Mouse (Mus musculus): ENCODE results near the gene Nppa.

The Nppa gene

GRCm38 (mm10) chr4:148000202-148000772 lies at the start of gene Nppa:
Nppa (plus strand) TSS chr4:148000722.
- in situ Hi-C loops (cut with MboI), result no loop called here

GRCm38 (mm10) chr4:147953590-147953989 lies 46.9 kb upstream of the Nppa start:
- in situ Hi-C loops (cut with MboI), result no loop called here

- in situ Hi-C loops (cut with MboI), result no loop called here
Measured at GRCm38 (mm10) chr4:147957141-147957540, 43.4 kb upstream of the Nppa start.

- in situ Hi-C loops (cut with MboI), result no loop called here
Measured at GRCm38 (mm10) chr4:147959881-147960831, 40.4 kb upstream of the Nppa start.

- in situ Hi-C loops (cut with MboI), result no loop called here
Measured at GRCm38 (mm10) chr4:147962781-147963180, 37.7 kb upstream of the Nppa start.

GRCm38 (mm10) chr4:147963623-147964022 lies 36.9 kb upstream of the Nppa start:
- in situ Hi-C loops (cut with MboI), result no loop called here

- in situ Hi-C loops (cut with MboI), result no loop called here
Measured at GRCm38 (mm10) chr4:147965712-147966111, 34.8 kb upstream of the Nppa start.

GRCm38 (mm10) chr4:147968816-147969215 lies 31.7 kb upstream of the Nppa start:
- in situ Hi-C loops (cut with MboI), result no loop called here

- in situ Hi-C loops (cut with MboI), result no loop called here
Measured at GRCm38 (mm10) chr4:147969337-147969736, 31.2 kb upstream of the Nppa start.

GRCm38 (mm10) chr4:147976237-147976636 lies 24.3 kb upstream of the Nppa start:
- in situ Hi-C loops (cut with MboI), result no loop called here

- in situ Hi-C loops (cut with MboI), result no loop called here
Measured at GRCm38 (mm10) chr4:147977726-147978125, 22.8 kb upstream of the Nppa start.

- in situ Hi-C loops (cut with MboI), result no loop called here
Measured at GRCm38 (mm10) chr4:147978391-147978790, 22.1 kb upstream of the Nppa start.

- in situ Hi-C loops (cut with MboI), result no loop called here
Measured at GRCm38 (mm10) chr4:147979441-147979860, 21.1 kb upstream of the Nppa start.

GRCm38 (mm10) chr4:147985205-147986132 lies 15.1 kb upstream of the Nppa start, which contains the start of gene Nppb:
Nppb (plus strand) TSS chr4:147985788.
- in situ Hi-C loops (cut with MboI), result no loop called here

GRCm38 (mm10) chr4:147993571-147994095 lies 6.9 kb upstream of the Nppa start:
- in situ Hi-C loops (cut with MboI), result no loop called here

- in situ Hi-C loops (cut with MboI), result no loop called here
Measured at GRCm38 (mm10) chr4:147995311-147995710, 5.2 kb upstream of the Nppa start.

GRCm38 (mm10) chr4:148001013-148001789 lies 679 bp downstream of the Nppa start:
- in situ Hi-C loops (cut with MboI), result no loop called here

GRCm38 (mm10) chr4:148001866-148002265 lies 1.3 kb downstream of the Nppa start:
- in situ Hi-C loops (cut with MboI), result no loop called here

GRCm38 (mm10) chr4:148004361-148004760 lies 3.8 kb downstream of the Nppa start:
- in situ Hi-C loops (cut with MboI), result no loop called here

- in situ Hi-C loops (cut with MboI), result no loop called here
Measured at GRCm38 (mm10) chr4:148008412-148008811, 7.9 kb downstream of the Nppa start.

- in situ Hi-C loops (cut with MboI), result no loop called here
Measured at GRCm38 (mm10) chr4:148009641-148010040, 9.1 kb downstream of the Nppa start.

All from mature B cell (primary cell).